Mouse (Mus musculus): ENCODE data around the gene Chst4. TPM values are rescaled to one million over a fixed set of nuclear protein-coding genes. Genes with fewer than 3 reads are reported as not detected.
A peak's percentile ranks its signal among the peaks of the same experiment; 100 is the strongest.

The Chst4 gene
- total RNA-seq, 2 experiments from 2014 or later, result not detected

GRCm38 (mm10) chr8:110006312-110007023 lies 33.1 kb downstream of the Chst4 start:
- DNase-seq, result no peak

GRCm38 (mm10) chr8:110004300-110004699 lies 35.2 kb downstream of the Chst4 start:
- DNase-seq, result no peak

- DNase-seq, result peak; percentile 19
These were observed 36.6 kb downstream of the Chst4 start for GRCm38 (mm10) chr8:110002953-110003352.

DNA sequence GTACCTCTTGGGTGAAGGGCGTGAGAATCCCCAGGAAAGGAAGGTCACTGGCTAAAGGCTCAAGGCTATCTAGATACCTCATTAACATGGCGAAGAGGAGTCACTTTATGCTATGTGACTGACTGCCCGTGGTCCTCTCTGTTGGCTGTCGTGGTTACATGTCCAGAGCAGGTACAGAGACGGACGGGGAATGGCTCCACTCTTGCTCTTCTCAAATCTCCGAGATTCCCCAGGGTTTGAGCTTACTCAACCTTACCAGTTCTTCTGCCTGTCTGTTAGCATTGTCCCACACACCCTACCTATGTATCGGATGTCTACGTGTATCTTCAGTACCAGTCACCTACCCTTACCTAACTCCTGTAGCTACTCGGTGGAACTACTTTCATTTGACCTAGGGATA lies 39.6 kb downstream of the Chst4 start:
- DNase-seq, result no peak

DNA sequence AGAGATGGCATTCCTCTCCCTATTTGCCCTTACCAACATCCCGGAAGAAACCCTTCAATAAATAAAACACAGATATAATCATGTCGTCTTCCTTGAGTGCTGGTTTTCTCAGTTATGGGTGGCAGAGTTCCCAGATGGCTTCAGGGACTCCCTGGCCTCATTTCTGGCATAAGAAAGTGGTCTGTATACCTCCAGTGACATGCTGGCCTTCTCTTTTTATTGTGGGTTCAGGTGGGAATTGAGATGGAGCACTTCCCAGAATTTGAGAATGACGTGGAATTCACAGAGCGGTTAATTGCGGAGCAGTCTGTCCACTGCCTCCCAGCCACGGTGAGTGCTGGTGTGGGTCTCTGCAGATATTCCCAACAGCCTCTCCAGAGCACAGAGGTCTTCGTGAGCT lies 41.5 kb downstream of the Chst4 start:
- no peak for DNase-seq

DNA sequence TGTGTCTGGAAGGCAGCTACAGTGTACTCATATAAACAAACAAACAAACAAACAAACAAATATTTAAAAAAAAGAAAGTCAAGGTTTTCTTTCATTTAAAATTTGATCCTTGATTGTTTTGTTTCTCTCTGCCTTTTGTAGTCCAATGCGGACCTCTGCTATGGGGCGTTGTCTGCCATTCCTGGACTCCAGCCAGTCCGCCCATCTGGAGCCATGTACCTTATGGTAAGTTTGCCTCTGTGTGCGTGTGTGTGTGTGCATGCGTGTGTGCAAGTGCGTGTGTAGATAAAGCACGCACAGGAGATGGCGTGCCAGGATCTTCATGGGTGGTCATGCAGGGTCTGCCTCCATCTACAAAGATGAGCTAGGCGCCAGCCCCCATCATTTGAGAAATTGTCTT lies 42.2 kb downstream of the Chst4 start:
- DNase-seq, result no peak

DNA sequence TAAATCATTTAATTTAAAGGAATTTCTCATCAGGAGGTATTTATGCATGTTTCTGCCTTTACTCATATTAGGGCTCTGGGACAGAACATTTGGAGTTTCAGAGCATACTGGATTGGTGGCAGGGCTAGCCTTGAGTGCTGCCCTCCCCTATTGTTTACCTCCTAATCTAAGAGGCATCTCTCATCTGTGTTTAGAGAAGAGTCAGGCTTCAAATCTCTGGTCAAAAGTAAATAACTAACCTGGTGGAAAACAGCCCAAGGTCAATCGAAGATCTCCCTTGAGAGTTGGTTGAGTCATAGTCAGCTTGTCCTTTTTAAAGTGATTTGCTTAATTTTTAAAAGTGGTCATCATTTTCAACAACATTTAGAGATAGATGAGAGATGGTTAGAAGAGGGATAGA lies 46.6 kb downstream of the Chst4 start:
- DNase-seq, result no peak

DNA sequence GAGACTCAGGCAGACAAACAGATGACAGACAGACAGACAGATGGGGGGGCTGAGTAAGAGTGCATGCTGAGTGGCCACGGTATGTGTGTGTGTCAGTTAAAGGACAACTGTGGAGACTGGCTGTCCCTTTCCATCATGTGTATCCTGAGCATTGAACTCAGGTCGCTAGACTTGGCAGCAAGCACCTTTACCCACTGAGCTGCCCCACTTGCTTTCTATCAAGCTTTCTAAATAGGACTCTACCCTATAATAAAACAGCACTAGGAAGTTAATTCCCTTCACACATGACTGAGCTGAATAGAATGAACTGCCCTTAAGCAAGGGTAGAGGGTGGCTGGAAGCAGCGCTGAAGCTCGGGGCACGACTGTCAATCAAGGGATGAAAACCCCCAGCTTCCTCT lies 47.4 kb downstream of the Chst4 start:
- DNase-seq, result no peak

GRCm38 (mm10) chr8:109990224-109990623 lies 49.3 kb downstream of the Chst4 start, which contains the start of gene Tat:
Gene Tat (plus strand): TSS chr8:109990437.
- DNase-seq, result no peak

DNA sequence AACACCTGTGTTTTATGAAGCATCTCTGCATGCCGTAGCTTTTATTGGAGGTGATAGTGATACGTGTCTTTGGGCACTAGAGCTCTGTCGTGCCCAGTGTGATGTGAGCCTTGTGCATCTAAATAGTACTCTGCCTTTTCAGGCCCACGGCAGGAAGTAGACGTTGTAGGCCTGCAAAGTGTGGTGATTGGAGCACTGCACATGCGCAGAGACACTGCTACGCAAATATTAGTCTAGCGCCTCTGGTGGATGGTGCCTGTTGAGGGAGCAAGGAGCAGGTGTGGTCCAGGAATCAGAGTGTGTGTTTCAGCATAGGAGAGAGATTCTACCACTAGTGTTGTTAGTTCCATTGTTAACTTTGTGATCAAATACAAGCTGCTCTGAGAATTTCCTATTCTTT lies 50.4 kb downstream of the Chst4 start:
- no peak for DNase-seq

GRCm38 (mm10) chr8:109987776-109988175 lies 51.8 kb downstream of the Chst4 start:
- no peak for DNase-seq

GRCm38 (mm10) chr8:109986384-109986783 lies 53.2 kb downstream of the Chst4 start:
- DNase-seq, result no peak

DNA sequence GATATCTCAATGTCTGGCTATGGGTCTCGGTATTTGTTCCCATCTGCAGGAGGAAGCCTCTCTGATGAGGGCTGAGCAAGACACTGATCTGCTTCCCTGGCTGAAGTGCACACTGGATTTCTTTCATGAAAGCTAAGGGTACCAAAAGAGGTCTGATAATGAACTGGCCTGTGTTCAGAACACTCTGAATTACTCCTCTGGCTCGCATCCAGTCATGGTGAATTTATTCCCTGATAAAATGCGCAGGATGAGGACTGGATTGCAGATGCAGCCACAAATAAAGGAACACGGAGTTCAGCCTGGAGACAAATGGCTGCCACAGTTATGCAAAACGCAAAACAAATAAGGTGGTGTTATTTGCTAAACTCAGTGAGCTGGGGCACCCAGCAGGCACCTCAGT lies 55.6 kb downstream of the Chst4 start:
- DNase-seq, result no peak

- DNase-seq, result no peak
These were observed 57.0 kb downstream of the Chst4 start for GRCm38 (mm10) chr8:109982386-109983105.

- DNase-seq, result no peak
These were observed 60.2 kb downstream of the Chst4 start for GRCm38 (mm10) chr8:109979339-109979738.

Other genes starting within 250 kb of the Chst4 start
- gene Phlpp2, start 171.2 kb downstream of the Chst4 start, total RNA-seq (2021), result 1 to 10 TPM; 3.0 to 5.2 TPM
- under 1 TPM; 0.25 to 0.26 TPM for gene Marveld3, start 77.5 kb downstream of the Chst4 start, total RNA-seq (2021)
- not detected for gene Tat, start 49.3 kb downstream of the Chst4 start, total RNA-seq (2021)
- gene Zfp612, start 40.0 kb upstream of the Chst4 start, total RNA-seq (2021), result 1 to 10 TPM; 6.1 to 8.2 TPM
- not detected for gene Gm21964, start 61.5 kb upstream of the Chst4 start, total RNA-seq (2021)
- not detected for gene Gm17720, start 63.0 kb upstream of the Chst4 start, total RNA-seq (2021)
- under 1 TPM; 0.38 to 0.65 TPM for gene Calb2, start 128.5 kb upstream of the Chst4 start, total RNA-seq (2021)
- 1 to 10 TPM; 3.7 to 4.7 TPM for gene Cmtr2, start 175.9 kb upstream of the Chst4 start, total RNA-seq (2021)
- under 1 TPM; 0.09 to 0.11 TPM for gene Hydin, start 227.2 kb upstream of the Chst4 start, total RNA-seq (2021)